Mouse (Mus musculus) regulatory T cell (primary cell): ENCODE measurements around the gene Fgf16.

Source experiments
- in situ Hi-C: fragments of 300-600 bp; cut with MboI, MseI; formaldehyde crosslinking; loops from one replicate; pipeline ENCODE4 v1.15.1; 2025; ENCODE audit warnings: high pct_unique_total_duplicates

The Fgf16 gene

DNA sequence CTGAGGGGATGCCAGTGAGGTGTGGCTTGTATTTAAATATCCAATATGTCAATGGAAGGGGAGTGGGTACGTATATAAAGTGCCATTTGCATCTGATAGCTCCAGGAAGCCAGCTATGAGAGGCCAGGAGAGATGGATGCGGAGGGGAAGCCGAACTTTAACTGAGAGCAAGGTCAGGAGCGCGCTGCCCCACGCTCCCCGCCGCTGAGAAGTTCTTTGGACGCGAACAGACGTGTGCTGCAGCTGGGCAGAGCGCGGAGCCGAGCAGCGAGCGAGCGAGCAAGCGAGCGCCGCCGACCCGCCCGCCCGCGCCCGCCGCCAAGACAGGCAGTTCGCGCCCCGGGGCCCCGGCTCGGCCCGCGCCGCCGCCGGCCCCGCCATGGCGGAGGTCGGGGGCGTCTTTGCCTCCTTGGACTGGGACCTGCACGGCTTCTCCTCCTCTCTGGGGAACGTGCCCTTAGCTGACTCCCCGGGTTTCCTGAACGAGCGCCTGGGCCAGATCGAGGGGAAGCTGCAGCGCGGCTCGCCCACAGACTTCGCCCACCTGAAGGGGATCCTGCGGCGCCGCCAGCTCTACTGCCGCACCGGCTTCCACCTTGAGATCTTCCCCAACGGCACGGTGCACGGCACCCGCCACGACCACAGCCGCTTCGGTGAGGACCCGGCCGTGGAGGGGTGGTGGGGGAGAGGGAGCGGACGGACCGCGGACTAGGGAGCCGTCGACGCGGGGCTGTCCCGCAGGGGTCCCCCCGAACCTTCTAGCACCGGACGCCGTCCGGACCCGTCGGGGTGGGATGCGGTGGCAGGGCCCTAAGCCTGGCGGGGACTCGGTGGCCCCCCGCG lies at the start of gene Fgf16:
TSS of gene Fgf16 (plus strand) at position 118 of the 843 bp plus-strand sequence.
- in situ Hi-C loops = loop anchor here (25.0 kb wide), 1 partner anchor 877 kb away; no protein-coding TSS in a partner anchor

GRCm38 (mm10) chrX:105714740-105715139 lies 49.3 kb upstream of the Fgf16 start:
- in situ Hi-C loops = no loop called here

DNA sequence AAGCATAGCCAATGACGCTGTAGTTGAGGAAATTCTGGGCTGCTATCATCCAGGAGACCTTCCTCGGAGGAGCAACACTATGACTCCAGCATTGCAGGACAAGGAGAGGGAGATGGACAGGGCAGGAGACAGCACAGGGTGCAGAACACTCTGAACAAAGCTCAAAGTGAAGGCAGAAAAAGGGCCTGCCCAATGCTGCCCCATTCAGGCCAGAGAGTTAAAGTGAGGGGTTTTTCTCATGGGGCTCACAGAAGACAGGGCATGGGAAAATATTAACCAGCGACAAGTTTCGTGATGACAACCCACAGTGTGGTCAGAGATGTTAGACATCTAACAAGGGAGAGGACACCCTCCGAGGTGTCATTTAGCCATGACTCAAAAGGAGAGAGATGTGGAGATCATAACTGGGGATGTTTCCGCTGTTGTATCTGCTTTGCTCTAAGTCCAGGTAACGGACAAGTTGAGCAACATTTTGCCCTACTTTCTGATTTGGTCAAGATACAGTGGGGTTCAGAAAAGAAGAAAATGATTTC lies 48.2 kb upstream of the Fgf16 start:
- in situ Hi-C loops = no loop called here

DNA sequence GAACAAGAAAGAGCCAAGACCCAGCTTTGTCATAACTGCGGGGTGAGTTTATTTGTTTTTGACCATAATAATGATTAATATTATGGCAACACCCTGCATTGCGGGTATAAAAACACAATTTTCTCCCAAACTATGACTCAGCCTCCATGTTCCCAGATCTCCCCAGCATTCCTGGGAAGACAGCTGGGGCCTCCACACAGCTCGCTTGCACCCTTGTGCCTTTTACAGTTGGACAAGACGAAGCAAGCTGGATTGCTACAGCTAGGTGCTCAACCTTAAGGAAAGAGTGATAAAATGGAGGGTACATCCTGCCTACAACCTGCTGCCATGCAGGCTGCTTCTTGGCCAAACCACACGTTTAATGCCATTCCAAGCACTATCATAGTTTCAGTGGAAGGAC lies 45.7 kb upstream of the Fgf16 start:
- in situ Hi-C loops = no loop called here

DNA sequence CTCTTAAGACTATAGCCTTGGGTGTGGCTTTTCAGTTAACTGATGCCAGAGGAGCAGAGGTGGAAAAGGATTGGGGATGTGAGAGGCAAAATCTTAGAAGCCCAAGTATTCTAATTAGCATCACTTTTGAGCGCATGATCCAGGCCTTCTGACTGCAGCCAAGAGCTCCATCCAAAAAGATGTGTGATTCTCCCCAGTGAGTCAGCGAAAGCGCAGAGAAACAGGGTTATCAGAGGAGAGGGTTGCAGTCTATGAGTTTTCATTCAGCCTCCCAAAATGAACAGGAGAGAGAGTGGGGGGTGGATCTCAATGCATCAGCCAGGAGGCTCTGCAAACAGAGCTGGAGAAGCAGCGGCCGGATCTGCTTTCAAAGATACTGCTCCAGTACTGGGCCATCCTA lies 45.1 kb upstream of the Fgf16 start:
- in situ Hi-C loops = no loop called here

GRCm38 (mm10) chrX:105724174-105724573 lies 39.9 kb upstream of the Fgf16 start:
- in situ Hi-C loops = loop anchor here (5.0 kb wide), 1 partner anchor 48 kb away; no protein-coding TSS in a partner anchor

DNA sequence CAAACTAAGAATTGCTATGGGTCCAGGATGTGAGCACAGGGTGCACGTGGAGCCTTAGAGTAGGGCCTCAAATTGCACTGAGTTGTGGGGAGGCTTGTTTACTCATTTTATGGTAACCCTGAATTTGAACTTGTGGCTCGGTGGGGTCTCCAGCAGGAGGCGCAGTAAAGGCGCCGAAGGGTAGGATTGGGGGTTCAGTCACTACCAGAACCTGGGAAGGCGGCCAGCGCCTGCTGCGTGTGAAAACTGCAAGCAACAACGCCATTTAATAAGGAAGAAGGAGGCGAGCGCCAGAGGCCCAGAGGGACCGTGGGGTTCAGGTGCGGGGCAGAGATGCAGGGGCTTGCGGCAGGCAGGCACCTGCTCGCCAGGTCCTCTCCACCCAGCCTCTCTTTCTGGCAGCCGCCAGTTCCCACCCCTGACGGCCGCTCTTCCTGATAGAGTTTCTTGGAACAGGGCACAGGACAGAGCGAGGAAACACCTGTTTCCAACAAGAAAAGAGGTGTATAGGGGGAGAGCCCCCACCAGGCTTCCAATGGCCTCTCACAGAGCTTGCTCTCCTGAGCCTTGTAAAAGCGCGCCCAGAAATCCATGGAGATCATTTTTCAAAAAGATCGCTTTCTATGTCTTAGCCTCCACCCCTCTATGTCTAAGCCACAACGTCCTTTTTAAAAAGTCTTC lies 1.1 kb upstream of the Fgf16 start:
- in situ Hi-C loops = loop anchor here (25.0 kb wide), 1 partner anchor 876 kb away; no protein-coding TSS in a partner anchor

- in situ Hi-C loops = loop anchor here (25.0 kb wide), 1 partner anchor 876 kb away; no protein-coding TSS in a partner anchor
Observed at GRCm38 (mm10) chrX:105763612-105764011, 467 bp upstream of the Fgf16 start.

DNA sequence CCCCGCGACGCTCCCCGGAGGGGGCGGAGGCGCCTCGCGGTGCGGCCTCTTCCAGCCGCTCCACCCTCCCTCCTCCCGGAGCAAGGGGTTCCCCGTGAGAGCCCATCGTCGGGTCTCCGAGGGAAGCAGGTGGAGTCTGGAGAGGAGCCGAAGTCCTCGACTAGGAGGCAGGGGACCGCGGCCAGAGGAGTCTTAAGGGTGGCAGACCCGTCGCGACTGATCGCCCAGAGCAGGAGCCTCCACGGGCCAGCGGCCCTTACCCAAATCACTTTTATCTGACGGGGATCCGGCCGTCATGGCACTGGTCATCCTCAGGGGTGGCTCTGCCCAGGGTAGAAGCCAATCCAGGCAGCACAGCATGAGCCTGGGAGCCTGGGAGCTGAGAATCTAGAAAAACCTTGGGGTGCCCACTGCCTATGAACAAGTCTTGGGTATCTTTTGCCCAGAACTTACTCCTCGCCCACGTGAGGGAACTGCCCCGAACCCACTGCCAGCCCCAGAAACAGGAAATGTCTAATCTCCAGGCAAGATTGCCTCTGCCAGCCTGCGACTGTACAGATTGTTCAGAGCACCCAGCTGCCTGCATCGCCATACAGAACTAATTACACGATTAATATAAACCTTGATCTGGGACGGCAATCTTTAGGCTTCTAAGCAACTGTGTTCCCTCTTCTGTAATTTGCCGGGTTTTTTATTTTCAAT lies 1.1 kb downstream of the Fgf16 start:
- in situ Hi-C loops = loop anchor here (25.0 kb wide), 1 partner anchor 878 kb away; no protein-coding TSS in a partner anchor

DNA sequence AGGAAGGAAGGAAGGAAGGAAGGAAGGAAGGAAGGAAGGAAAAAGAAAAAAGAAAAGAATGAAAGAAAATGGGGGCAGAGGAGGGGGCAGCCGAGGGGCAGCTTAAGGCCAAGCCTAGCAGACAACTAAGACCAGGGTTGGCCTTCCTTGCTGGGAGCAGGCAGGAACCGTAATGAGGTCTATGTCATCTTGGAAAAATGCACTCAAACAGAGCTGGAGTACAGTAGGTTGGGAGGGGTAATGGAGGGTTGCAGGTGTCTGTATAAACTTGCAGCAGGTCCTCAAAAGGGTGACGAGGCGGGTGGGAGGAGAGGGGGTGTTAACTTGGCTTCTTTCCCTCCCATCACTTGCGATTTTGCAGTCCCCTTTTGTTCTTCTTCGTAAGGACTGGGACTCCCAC lies 1.9 kb downstream of the Fgf16 start:
- in situ Hi-C loops = loop anchor here (25.0 kb wide), 1 partner anchor 879 kb away; no protein-coding TSS in a partner anchor

- in situ Hi-C loops = loop anchor here (25.0 kb wide), 1 partner anchor 880 kb away; no protein-coding TSS in a partner anchor
Observed at GRCm38 (mm10) chrX:105767177-105767764, 3.2 kb downstream of the Fgf16 start.

GRCm38 (mm10) chrX:105767932-105768331 lies 3.9 kb downstream of the Fgf16 start:
- in situ Hi-C loops = loop anchor here (25.0 kb wide), 1 partner anchor 881 kb away; no protein-coding TSS in a partner anchor

DNA sequence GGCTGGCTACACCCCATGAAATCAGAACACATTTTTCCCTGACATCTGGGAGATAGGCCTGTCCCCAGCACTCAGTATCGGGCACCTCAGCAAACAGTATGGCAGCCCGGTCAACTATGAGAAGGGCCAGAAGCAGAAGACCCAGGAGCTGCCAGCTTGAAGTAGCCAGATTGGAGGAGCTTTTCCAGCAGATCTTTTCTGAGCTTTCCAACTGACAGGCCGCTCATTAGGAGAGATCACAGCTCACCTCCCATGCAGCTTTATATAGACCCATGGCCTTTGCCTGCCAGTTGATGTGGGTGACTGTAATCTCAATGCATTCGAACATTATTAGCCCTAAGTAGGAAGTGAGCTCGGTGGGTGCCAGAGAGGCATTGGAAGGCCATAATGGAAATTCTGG lies 9.2 kb downstream of the Fgf16 start:
- in situ Hi-C loops = loop anchor here (5.0 to 25.0 kb wide), 2 partner anchors 51 to 886 kb away; no protein-coding TSS in a partner anchor

DNA sequence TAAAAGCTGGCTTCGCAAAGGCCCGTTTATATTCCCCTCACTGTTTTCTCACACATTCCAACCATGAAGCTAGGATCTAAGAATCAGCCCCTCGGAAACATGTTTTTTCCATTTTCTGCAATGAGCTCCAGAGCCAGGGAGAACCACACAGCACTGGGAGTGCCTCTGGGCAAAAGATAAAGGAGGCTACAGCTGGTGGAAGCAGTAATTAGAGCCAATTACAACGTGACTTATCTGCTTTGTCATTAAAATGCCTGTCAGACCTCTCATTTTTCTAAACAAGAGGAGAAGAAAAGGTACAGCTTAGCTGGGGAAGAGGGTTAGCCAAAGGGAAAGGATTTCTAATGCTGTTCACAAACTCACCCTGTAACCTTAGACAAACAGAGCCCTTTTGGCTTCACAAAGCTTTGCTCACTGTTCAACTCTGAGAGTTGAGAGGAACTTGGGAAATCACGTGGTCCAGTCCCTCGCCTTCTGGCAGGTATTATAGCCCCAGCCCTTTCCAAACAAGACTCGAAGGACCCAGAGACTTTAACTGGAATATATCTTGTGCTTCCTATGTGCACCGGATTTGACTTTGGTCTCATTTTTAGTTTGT lies 30.8 kb downstream of the Fgf16 start:
- in situ Hi-C loops = no loop called here

DNA sequence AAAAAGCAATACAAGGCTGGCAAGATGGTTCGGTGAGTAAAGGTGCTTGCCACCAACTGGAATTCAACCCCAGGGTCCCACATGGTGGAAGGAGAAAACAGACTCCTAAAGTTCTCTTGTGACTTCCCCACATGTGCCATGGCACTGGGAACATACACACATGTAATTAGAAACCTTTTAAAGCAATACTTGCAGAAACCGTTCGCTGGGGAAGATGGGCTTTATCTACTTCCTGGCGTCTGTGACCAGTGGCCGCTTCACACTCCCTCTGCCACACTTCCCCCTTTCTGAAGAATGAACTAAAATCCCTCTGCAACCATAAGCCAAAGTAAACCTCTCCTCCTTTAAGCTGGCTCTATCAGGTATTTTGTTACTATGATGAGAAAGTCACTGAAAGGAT lies 60.4 kb downstream of the Fgf16 start:
- in situ Hi-C loops = no loop called here
